Mouse (Mus musculus): ENCODE results near the gene Olfr1022. TPM values are rescaled to one million over a fixed set of nuclear protein-coding genes. Genes with fewer than 3 reads are reported as not detected.

Gene Olfr1022
- polyA plus RNA-seq, 1 experiment from 2014 or later = not detected

DNA sequence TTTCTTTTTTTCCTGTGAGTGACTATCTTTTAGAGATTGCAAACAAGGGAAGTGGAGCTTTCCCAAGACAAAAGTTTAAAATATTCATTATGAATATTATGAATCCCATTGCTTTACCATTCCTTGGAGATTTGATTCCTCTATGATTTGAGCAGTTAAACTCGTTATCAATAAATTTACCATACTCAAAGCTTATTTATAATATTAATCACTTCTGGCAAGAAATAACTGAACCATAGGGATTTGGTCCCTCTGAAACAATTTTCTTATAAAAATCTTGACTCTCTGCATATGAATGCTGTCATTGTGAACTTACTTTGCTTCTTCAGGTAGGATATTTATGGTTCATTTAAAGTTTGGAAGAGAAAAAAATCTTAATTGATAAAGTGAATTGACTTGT, 46.5 kb downstream of the Olfr1022 start, which contains the start of gene Olfr1025-ps1:
TSS of gene Olfr1025-ps1 (plus strand) at position 301 of the 400 bp plus-strand sequence.
- no peak within 1 kb of the TSS for H3K4me3 ChIP-seq (ENCODE audit: low read depth, low read length)
- DNase-seq (no peak), ATAC-seq (no peak)
- no peaks in the 10 kb centered on the region for H3K36me3 ChIP-seq (replicated peaks; ENCODE audit: insufficient read depth, low read length)
- H3K9ac ChIP-seq (replicated peaks) = no peak within 1 kb of the TSS
- H3K9me3 ChIP-seq (ENCODE audit: low read length) = no peaks in the 10 kb centered on the region
- no peak within 1 kb of the TSS for H3K4me2 ChIP-seq (ENCODE audit: low read depth, low read length)
- 43% methylated on average over 1 of the region's 1 CpGs for WGBS (ENCODE audit: insufficient replicate concordance)
- H3K27ac ChIP-seq (ENCODE audit: low read depth) = no peak within 1 kb of the TSS
- no peaks in the 10 kb centered on the region for H3K27me3 ChIP-seq (ENCODE audit: insufficient read depth, low read length)
- TF ChIP-seq CTCF (IDR thresholded peaks at IDR 0.05; ENCODE audit: low read depth) = no peak
- no peaks in the 10 kb centered on the region for H3K4me1 ChIP-seq (ENCODE audit: insufficient read depth)

Other genes starting within 250 kb of the Olfr1022 start
- not detected in 2 replicates for gene Olfr1002, start 217.9 kb upstream of the Olfr1022 start, polyA plus RNA-seq (2015; fragmentation: Nextera tagmentation; extraction: Ambion mirVana)
- not detected in 2 replicates for gene Olfr154, start 204.1 kb upstream of the Olfr1022 start, polyA plus RNA-seq (2015; fragmentation: Nextera tagmentation; extraction: Ambion mirVana)
- gene Olfr1006, start 189.8 kb upstream of the Olfr1022 start, polyA plus RNA-seq (2015; fragmentation: Nextera tagmentation; extraction: Ambion mirVana) = not detected in 2 replicates
- gene Olfr1008, start 179.2 kb upstream of the Olfr1022 start, polyA plus RNA-seq (2015; fragmentation: Nextera tagmentation; extraction: Ambion mirVana) = not detected in 2 replicates
- not detected in 2 replicates for gene Olfr1009, start 153.2 kb upstream of the Olfr1022 start, polyA plus RNA-seq (2015; fragmentation: Nextera tagmentation; extraction: Ambion mirVana)
- gene Olfr1012, start 105.8 kb upstream of the Olfr1022 start, polyA plus RNA-seq (2015; fragmentation: Nextera tagmentation; extraction: Ambion mirVana) = not detected in 2 replicates
- not detected in 2 replicates for gene Olfr1013, start 101.5 kb upstream of the Olfr1022 start, polyA plus RNA-seq (2015; fragmentation: Nextera tagmentation; extraction: Ambion mirVana)
- gene Olfr1014, start 95.9 kb upstream of the Olfr1022 start, polyA plus RNA-seq (2015; fragmentation: Nextera tagmentation; extraction: Ambion mirVana) = not detected in 2 replicates
- gene Olfr1015, start 86.6 kb upstream of the Olfr1022 start, polyA plus RNA-seq (2015; fragmentation: Nextera tagmentation; extraction: Ambion mirVana) = not detected in 2 replicates
- not detected in 2 replicates for gene Olfr1016, start 66.0 kb upstream of the Olfr1022 start, polyA plus RNA-seq (2015; fragmentation: Nextera tagmentation; extraction: Ambion mirVana)
- not detected in 2 replicates for gene Olfr1018, start 50.1 kb upstream of the Olfr1022 start, polyA plus RNA-seq (2015; fragmentation: Nextera tagmentation; extraction: Ambion mirVana)
- gene Olfr1019, start 23.1 kb upstream of the Olfr1022 start, polyA plus RNA-seq (2015; fragmentation: Nextera tagmentation; extraction: Ambion mirVana) = not detected in 2 replicates
- gene Olfr1020, start 21.6 kb upstream of the Olfr1022 start, polyA plus RNA-seq (2015; fragmentation: Nextera tagmentation; extraction: Ambion mirVana) = not detected in 2 replicates
- not detected in 2 replicates for gene Olfr1023, start 17.0 kb downstream of the Olfr1022 start, polyA plus RNA-seq (2015; fragmentation: Nextera tagmentation; extraction: Ambion mirVana)
- not detected in 2 replicates for gene Olfr1024, start 36.5 kb downstream of the Olfr1022 start, polyA plus RNA-seq (2015; fragmentation: Nextera tagmentation; extraction: Ambion mirVana)
- gene Olfr1025-ps1, start 46.6 kb downstream of the Olfr1022 start, polyA plus RNA-seq (2015; fragmentation: Nextera tagmentation; extraction: Ambion mirVana) = not detected in 2 replicates
- not detected in 2 replicates for gene Olfr1026, start 53.0 kb downstream of the Olfr1022 start, polyA plus RNA-seq (2015; fragmentation: Nextera tagmentation; extraction: Ambion mirVana)
- gene Olfr1028, start 81.8 kb downstream of the Olfr1022 start, polyA plus RNA-seq (2015; fragmentation: Nextera tagmentation; extraction: Ambion mirVana) = not detected in 2 replicates
- not detected in 2 replicates for gene Olfr1029, start 105.3 kb downstream of the Olfr1022 start, polyA plus RNA-seq (2015; fragmentation: Nextera tagmentation; extraction: Ambion mirVana)
- gene Olfr1030, start 110.7 kb downstream of the Olfr1022 start, polyA plus RNA-seq (2015; fragmentation: Nextera tagmentation; extraction: Ambion mirVana) = not detected in 2 replicates
- not detected in 2 replicates for gene Olfr1031, start 121.7 kb downstream of the Olfr1022 start, polyA plus RNA-seq (2015; fragmentation: Nextera tagmentation; extraction: Ambion mirVana)
- gene Olfr1032, start 136.9 kb downstream of the Olfr1022 start, polyA plus RNA-seq (2015; fragmentation: Nextera tagmentation; extraction: Ambion mirVana) = not detected in 2 replicates
- 4.6 and 5.4 TPM in 2 replicates for gene Olfr1033, start 152.0 kb downstream of the Olfr1022 start, polyA plus RNA-seq (2015; fragmentation: Nextera tagmentation; extraction: Ambion mirVana)
- gene Olfr1034, start 177.3 kb downstream of the Olfr1022 start, polyA plus RNA-seq (2015; fragmentation: Nextera tagmentation; extraction: Ambion mirVana) = 0.15 and 0.22 TPM in 2 replicates
- gene Olfr1036, start 205.4 kb downstream of the Olfr1022 start, polyA plus RNA-seq (2015; fragmentation: Nextera tagmentation; extraction: Ambion mirVana) = not detected in 2 replicates
- not detected in 2 replicates for gene Olfr1037, start 218.8 kb downstream of the Olfr1022 start, polyA plus RNA-seq (2015; fragmentation: Nextera tagmentation; extraction: Ambion mirVana)